Mouse (Mus musculus): ENCODE data around the gene Pcsk5.

GRCm38 (mm10) chr19:17567264-17567663, 270.2 kb downstream of the Pcsk5 start:
- TF ChIP-seq POLR2A (IDR thresholded peaks at IDR 0.05; ENCODE audit: low read depth, low read length) (no peak), CTCF (IDR thresholded peaks at IDR 0.05; ENCODE audit: extremely low read depth, insufficient read length, insufficient replicate concordance, low read depth, low read length) (no peak)
